Mouse (Mus musculus): ENCODE data around the gene Shisa6. TPM values are rescaled to one million over a fixed set of nuclear protein-coding genes. Genes with fewer than 3 reads are reported as not detected.

Shisa6 gene
- total RNA-seq (2018; cell fraction: chromatin; rRNA removed), result not detected
- total RNA-seq (2018; cell fraction: cytosol; rRNA removed), result not detected
- total RNA-seq (2018; cell fraction: nucleus; rRNA removed), result not detected
- not detected in 3 replicates for polyA plus RNA-seq (2018)

DNA sequence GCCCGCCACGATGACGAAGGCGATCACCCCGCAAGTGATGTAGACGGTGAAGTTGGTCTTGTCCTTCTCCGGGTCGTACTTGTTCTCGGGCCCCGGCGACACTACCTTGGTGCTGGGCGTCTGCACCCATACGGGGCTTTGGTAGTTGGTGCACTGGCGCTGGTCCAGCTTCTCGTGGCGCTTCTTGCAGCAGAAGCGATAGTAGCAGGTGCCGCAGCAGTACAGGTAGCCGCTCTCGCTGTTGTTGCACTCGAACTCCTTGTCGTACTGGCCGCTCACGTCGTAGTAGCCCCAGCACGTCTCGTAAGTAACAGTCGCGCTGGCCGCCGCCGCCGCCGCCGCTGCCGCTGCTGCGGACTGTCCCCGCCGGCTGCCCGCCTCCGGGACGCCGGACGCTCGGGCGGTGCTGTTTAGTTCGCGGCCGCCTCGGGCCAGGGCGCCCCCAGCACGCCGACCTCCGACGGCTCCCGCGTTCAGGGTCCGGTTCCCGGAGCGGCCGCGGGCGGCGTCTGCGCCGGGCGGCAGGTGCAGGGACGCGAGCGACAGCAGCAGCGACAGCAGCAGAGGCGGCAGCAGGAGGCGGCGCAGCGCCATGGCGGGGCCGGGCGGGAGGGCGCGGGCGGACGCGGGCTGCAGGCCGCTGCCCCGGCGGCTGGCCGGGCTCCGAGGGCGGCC is at the start of gene Shisa6:
Gene Shisa6 (minus strand): TSS at position 594 of the 675 bp plus-strand sequence.
- 4% methylated on average over 69 of the region's 89 CpGs for WGBS (ENCODE audit: missing documents)
- Histone ChIP-seq H3K27ac (no peak within 1 kb of the TSS), H3K4me3 (ENCODE audit: inconsistent target) (no peak within 1 kb of the TSS), H3K79me2 (ENCODE audit: inconsistent target) (no peaks in the 10 kb centered on the region), H3K36me3 (ENCODE audit: inconsistent target) (no peaks in the 10 kb centered on the region)

DNA sequence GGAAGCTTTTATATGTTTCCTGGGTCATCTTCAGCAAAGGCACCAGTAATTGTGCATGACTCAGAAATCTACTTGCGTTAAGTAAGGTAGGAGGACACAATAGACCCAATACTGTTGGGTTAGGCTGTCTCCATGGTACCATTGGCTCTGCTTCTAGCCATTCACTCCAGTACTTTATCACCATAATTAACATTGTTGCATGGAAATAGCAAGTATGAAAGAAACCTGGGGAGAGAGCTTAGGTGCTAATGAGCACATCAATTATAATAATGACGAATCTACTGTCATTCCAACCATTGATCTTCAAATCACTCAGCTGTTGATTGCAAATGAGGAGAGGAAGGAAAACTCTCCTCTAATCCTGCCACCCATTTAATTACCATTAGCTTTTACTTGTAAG is 48.1 kb upstream of the Shisa6 start:
- Histone ChIP-seq H3K79me2 (ENCODE audit: inconsistent target) (no peaks in the 10 kb centered on the region), H3K36me3 (ENCODE audit: inconsistent target) (no peaks in the 10 kb centered on the region), H3K27ac (no peak overlapping the region), H3K4me3 (ENCODE audit: inconsistent target) (no peak overlapping the region)
- 17% methylated on average over 2 of the region's 2 CpGs for WGBS (ENCODE audit: missing documents)

DNA sequence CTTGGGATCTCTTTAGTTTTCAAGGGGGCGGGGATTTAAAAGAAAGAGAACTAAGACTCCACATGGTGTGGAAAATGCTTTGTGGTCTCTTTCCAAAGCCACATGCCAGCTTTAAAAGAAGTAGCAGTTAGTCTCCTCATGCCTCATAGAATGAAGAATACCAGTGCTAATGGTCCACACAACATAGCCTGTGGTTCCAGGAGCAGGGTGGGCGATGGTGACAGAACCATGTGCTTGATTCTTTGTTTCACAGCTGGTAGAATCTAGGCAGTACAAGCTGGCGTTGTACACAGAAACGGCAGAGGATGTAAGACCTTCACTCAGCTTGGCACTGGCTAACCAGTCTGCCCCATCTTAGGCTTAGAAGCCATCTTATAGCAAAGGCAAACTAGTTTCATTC is 43.3 kb upstream of the Shisa6 start:
- Histone ChIP-seq H3K36me3 (ENCODE audit: inconsistent target) (no peaks in the 10 kb centered on the region), H3K79me2 (ENCODE audit: inconsistent target) (no peaks in the 10 kb centered on the region), H3K4me3 (ENCODE audit: inconsistent target) (no peak overlapping the region), H3K27ac (no peak overlapping the region)
- 85% methylated on average over 4 of the region's 4 CpGs for WGBS (ENCODE audit: missing documents)

- WGBS (ENCODE audit: missing documents), result 26% methylated on average over 4 of the region's 4 CpGs
- Histone ChIP-seq H3K36me3 (ENCODE audit: inconsistent target) (no peaks in the 10 kb centered on the region), H3K27ac (no peak overlapping the region), H3K79me2 (ENCODE audit: inconsistent target) (no peaks in the 10 kb centered on the region), H3K4me3 (ENCODE audit: inconsistent target) (no peak overlapping the region)
These were observed 42.6 kb upstream of the Shisa6 start for GRCm38 (mm10) chr11:66568386-66568791.

- H3K79me2 ChIP-seq (ENCODE audit: inconsistent target), result no peaks in the 10 kb centered on the region
- H3K36me3 ChIP-seq (ENCODE audit: inconsistent target), result no peaks in the 10 kb centered on the region
- no peak overlapping the region for H3K27ac ChIP-seq
- H3K4me3 ChIP-seq (ENCODE audit: inconsistent target), result no peak overlapping the region
- 2% methylated on average over 10 of the region's 10 CpGs for WGBS (ENCODE audit: missing documents)
These were observed 41.6 kb upstream of the Shisa6 start for GRCm38 (mm10) chr11:66567382-66567781.

DNA sequence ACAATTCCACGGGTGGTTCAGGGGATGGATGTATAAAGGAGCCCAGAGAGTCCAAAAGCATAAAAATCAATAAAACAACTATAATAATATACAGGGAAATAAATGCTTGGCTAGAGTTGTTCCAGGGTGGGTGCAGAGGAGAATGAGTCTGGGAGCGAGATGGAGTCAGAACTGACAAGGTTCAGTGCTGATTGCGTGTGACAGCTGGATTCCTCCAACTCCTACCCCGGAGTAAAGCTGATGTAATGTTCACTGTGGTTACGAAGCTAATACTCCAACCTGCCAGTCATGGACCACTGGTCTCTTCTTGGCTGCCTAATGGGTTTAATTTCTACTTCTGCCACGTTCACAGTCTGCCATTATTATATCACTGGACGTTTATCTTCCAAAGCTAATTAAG is 36.5 kb upstream of the Shisa6 start:
- H3K79me2 ChIP-seq (ENCODE audit: inconsistent target), result no peaks in the 10 kb centered on the region
- no peak overlapping the region for H3K27ac ChIP-seq
- no peak overlapping the region for H3K4me3 ChIP-seq (ENCODE audit: inconsistent target)
- WGBS (ENCODE audit: missing documents), result 73% methylated on average over 7 of the region's 7 CpGs
- H3K36me3 ChIP-seq (ENCODE audit: inconsistent target), result no peaks in the 10 kb centered on the region

DNA sequence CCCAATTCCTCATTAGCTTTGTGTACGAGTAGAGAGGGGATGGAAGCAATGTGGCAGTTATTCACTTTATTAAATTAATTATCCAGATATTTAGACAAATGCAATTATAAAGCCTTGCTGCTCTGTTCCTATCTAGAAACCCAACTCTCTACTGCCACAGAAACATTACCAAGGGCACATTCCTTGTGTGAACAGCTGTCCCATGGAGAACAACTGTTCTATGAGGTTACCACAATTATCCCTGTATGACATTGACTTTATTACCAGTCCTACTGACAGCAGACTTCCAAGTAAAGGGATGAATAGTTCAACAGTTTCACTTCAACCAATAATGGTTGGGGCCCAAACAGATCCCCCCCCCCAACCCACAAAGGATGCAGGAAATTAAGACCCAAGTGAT is 12.1 kb upstream of the Shisa6 start:
- Histone ChIP-seq H3K36me3 (ENCODE audit: inconsistent target) (no peaks in the 10 kb centered on the region), H3K4me3 (ENCODE audit: inconsistent target) (no peak overlapping the region), H3K27ac (no peak overlapping the region), H3K79me2 (ENCODE audit: inconsistent target) (no peaks in the 10 kb centered on the region)
- WGBS (ENCODE audit: missing documents), result 80% methylated on average over 1 of the region's 1 CpGs

GRCm38 (mm10) chr11:66535866-66536265 is 10.1 kb upstream of the Shisa6 start:
- no peak overlapping the region for H3K27ac ChIP-seq
- no peak overlapping the region for H3K4me3 ChIP-seq (ENCODE audit: inconsistent target)
- no peaks in the 10 kb centered on the region for H3K79me2 ChIP-seq (ENCODE audit: inconsistent target)
- 81% methylated on average over 9 of the region's 9 CpGs for WGBS (ENCODE audit: missing documents)
- no peaks in the 10 kb centered on the region for H3K36me3 ChIP-seq (ENCODE audit: inconsistent target)

- Histone ChIP-seq H3K36me3 (ENCODE audit: inconsistent target) (no peaks in the 10 kb centered on the region), H3K79me2 (ENCODE audit: inconsistent target) (no peaks in the 10 kb centered on the region), H3K27ac (no peak overlapping the region), H3K4me3 (ENCODE audit: inconsistent target) (no peak overlapping the region)
- 89% methylated on average over 4 of the region's 4 CpGs for WGBS (ENCODE audit: missing documents)
These were observed 9.4 kb upstream of the Shisa6 start for GRCm38 (mm10) chr11:66535156-66535555.

DNA sequence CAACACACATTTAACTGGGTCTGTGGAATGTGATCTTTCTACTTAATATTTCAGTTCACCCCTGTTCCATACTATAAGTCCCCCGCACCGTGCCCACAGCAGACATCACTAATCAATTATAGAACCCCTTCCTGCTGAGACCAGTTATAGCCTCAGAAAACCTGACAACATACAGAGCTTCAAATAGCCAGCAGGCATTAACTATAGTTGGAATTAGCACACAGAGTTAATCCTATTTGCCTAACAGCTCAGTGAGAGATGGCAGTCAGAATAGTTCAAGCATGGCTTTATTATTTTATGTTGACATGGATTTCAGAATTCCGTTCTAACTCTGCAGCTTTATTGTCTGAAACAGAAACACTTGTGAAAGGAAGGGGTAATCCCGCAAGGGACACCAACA is 8.5 kb upstream of the Shisa6 start:
- no peak overlapping the region for H3K27ac ChIP-seq
- no peak overlapping the region for H3K4me3 ChIP-seq (ENCODE audit: inconsistent target)
- no peaks in the 10 kb centered on the region for H3K79me2 ChIP-seq (ENCODE audit: inconsistent target)
- 86% methylated on average over 4 of the region's 4 CpGs for WGBS (ENCODE audit: missing documents)
- H3K36me3 ChIP-seq (ENCODE audit: inconsistent target), result no peaks in the 10 kb centered on the region

- H3K79me2 ChIP-seq (ENCODE audit: inconsistent target), result no peaks in the 10 kb centered on the region
- H3K4me3 ChIP-seq (ENCODE audit: inconsistent target), result no peak overlapping the region
- H3K36me3 ChIP-seq (ENCODE audit: inconsistent target), result no peaks in the 10 kb centered on the region
- H3K27ac ChIP-seq, result no peak overlapping the region
These were observed 2.4 kb upstream of the Shisa6 start for GRCm38 (mm10) chr11:66528146-66528545.

GRCm38 (mm10) chr11:66527343-66527742 is 1.6 kb upstream of the Shisa6 start:
- Histone ChIP-seq H3K79me2 (ENCODE audit: inconsistent target) (no peaks in the 10 kb centered on the region), H3K36me3 (ENCODE audit: inconsistent target) (no peaks in the 10 kb centered on the region), H3K27ac (no peak overlapping the region), H3K4me3 (ENCODE audit: inconsistent target) (no peak overlapping the region)
- 0% methylated on average over 5 of the region's 5 CpGs for whole genome bisulfite sequencing (ENCODE audit: missing documents)

DNA sequence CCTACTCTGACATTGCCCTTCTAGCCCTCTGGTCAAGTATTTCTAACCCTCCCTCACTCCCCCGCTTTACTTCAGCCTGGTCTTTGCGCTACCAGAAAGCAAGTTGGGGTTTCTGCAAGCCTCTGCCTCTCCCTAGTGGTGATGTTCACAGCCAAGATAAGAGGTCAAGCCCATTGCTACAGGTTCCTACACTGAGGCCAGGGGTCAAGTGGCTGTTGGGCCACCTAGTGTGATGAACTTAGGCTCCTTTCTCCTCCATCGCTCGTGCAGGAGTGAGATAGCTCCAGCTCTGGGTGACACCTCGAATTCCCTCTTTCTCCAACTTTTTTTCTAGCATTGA is 1.2 kb upstream of the Shisa6 start:
- Histone ChIP-seq H3K4me3 (ENCODE audit: inconsistent target) (no peak overlapping the region), H3K27ac (no peak overlapping the region), H3K36me3 (ENCODE audit: inconsistent target) (no peaks in the 10 kb centered on the region), H3K79me2 (ENCODE audit: inconsistent target) (no peaks in the 10 kb centered on the region)
- WGBS (ENCODE audit: missing documents), result 14% methylated on average over 5 of the region's 5 CpGs

- Histone ChIP-seq H3K79me2 (ENCODE audit: inconsistent target) (no peaks in the 10 kb centered on the region), H3K27ac (no peak overlapping the region), H3K36me3 (ENCODE audit: inconsistent target) (no peaks in the 10 kb centered on the region), H3K4me3 (ENCODE audit: inconsistent target) (no peak overlapping the region)
- WGBS (ENCODE audit: missing documents), result 3% methylated on average over 89 of the region's 126 CpGs
These were observed 549 bp upstream of the Shisa6 start for GRCm38 (mm10) chr11:66526046-66526980.

GRCm38 (mm10) chr11:66524251-66524650 is 1.5 kb downstream of the Shisa6 start:
- Histone ChIP-seq H3K36me3 (ENCODE audit: inconsistent target) (no peaks in the 10 kb centered on the region), H3K4me3 (ENCODE audit: inconsistent target) (no peak overlapping the region), H3K27ac (no peak overlapping the region), H3K79me2 (ENCODE audit: inconsistent target) (no peaks in the 10 kb centered on the region)
- 57% methylated on average over 4 of the region's 4 CpGs for WGBS (ENCODE audit: missing documents)
